Mouse (Mus musculus) C2C12 (cell line): ENCODE measurements around the gene Aagab. TPM values are rescaled to one million over a fixed set of nuclear protein-coding genes. Genes with fewer than 3 reads are reported as not detected.

Experiments
- H3K27me3 ChIP-seq: one replicate; pipeline ENCODE4 v1.6.1; 2011; ENCODE audit not compliant: control insufficient read depth, insufficient read depth, insufficient read length
- H3K36me3 ChIP-seq: one replicate; pipeline ENCODE4 v1.6.1; 2011; ENCODE audit not compliant: control insufficient read depth, insufficient read depth
- H3K4me3 ChIP-seq: one replicate; pipeline ENCODE4 v1.5.1; 2011; ENCODE audit warnings: mild to moderate bottlenecking, control low read depth; ENCODE audit not compliant: poor library complexity, insufficient read depth, severe bottlenecking
- H3K79me2 ChIP-seq: one replicate; pipeline ENCODE4 v1.6.1; 2011; ENCODE audit not compliant: control insufficient read depth, insufficient read depth
- H3K79me3 ChIP-seq: one replicate; pipeline ENCODE4 v1.6.1; 2011; ENCODE audit warnings: low read depth, control low read depth
- H3ac ChIP-seq: one replicate; pipeline ENCODE3; 2011; ENCODE audit warnings: low read depth; ENCODE audit not compliant: control insufficient read depth, insufficient read length
- CEBPB ChIP-seq: IDR thresholded peaks from one replicate; pipeline ENCODE4 v1.6.1; 2011; ENCODE audit warnings: low read depth, mild to moderate bottlenecking, control low read depth, moderate library complexity
- CTCF ChIP-seq: IDR thresholded peaks from one replicate; pipeline ENCODE4 v1.5.1; 2011; ENCODE audit not compliant: control insufficient read depth, insufficient read depth, insufficient read length
- FOSL1 ChIP-seq: IDR thresholded peaks from one replicate; pipeline ENCODE4 v1.8.0; 2011; ENCODE audit warnings: mild to moderate bottlenecking, low read length; ENCODE audit not compliant: poor library complexity, insufficient read depth, severe bottlenecking
- MAX ChIP-seq: IDR thresholded peaks from one replicate; pipeline ENCODE4 v1.6.1; 2011; ENCODE audit warnings: mild to moderate bottlenecking, control low read depth
- MYOD1 ChIP-seq: IDR thresholded peaks from one replicate; pipeline ENCODE4 v1.6.1; 2011; ENCODE audit warnings: low read depth; ENCODE audit not compliant: control insufficient read depth, insufficient read length
- MYOG ChIP-seq: IDR thresholded peaks from one replicate; pipeline ENCODE4 v1.6.1; 2011; ENCODE audit not compliant: control insufficient read depth, insufficient read length; ENCODE audit errors: extremely low read depth
- USF1 ChIP-seq: IDR thresholded peaks from one replicate; pipeline ENCODE4 v1.6.1; 2011; ENCODE audit warnings: low read depth, mild to moderate bottlenecking, control low read depth, moderate library complexity
- polyA plus RNA-seq: library from polyadenylated mRNA; unstranded; fragments of >200 nt; fragmentation: generic; extraction: Trizol; gene quantifications from one replicate; pipeline ENCODE4 v1.2.1, GENCODE M21; 2012; ENCODE audit warnings: missing spikeins

Gene Aagab
- polyA plus RNA-seq, 1 experiment = 9.1 TPM

- H3K27me3 ChIP-seq = no peaks in the 10 kb centered on the region
- TF ChIP-seq MYOD1 (no peak), CTCF (no peak), USF1 (no peak), FOSL1 (no peak), MYOG (no peak), MAX (no peak), CEBPB (no peak)
- H3K79me3 ChIP-seq = no peaks in the 10 kb centered on the region
- no peak overlapping the region for H3K4me3 ChIP-seq
- no peak overlapping the region for H3ac ChIP-seq
- H3K79me2 ChIP-seq = no peaks in the 10 kb centered on the region
- peaks cover 42% of the 10 kb centered on the region for H3K36me3 ChIP-seq
Observed at GRCm38 (mm10) chr9:63632045-63632444, 29.6 kb downstream of the Aagab start.

DNA sequence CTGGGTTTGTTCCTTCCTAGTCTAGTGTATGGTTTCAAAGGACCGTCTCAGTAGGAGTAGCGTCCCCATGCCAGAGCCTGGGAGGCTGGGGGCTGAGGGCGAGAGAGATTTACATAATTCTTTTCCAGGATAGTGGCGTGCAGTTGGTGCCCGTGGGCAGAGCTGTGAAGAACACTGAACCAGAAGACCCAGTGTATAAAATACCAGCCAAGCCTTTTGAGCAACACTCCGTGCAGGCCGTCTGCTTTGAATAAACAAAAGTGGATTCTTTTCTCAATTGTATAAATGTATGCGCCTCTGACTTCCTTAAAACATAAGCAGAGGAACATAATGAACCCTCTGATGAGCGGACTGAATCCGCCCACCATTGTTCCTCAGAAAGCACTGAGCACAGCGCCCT is 30.5 kb downstream of the Aagab start:
- no peaks in the 10 kb centered on the region for H3K27me3 ChIP-seq
- H3K79me3 ChIP-seq = no peaks in the 10 kb centered on the region
- peaks cover 40% of the 10 kb centered on the region for H3K36me3 ChIP-seq
- H3ac ChIP-seq = no peak overlapping the region
- TF ChIP-seq MAX (no peak), CEBPB (no peak), CTCF (no peak), FOSL1 (no peak), USF1 (no peak), MYOD1 (no peak), MYOG (no peak)
- no peak overlapping the region for H3K4me3 ChIP-seq
- H3K79me2 ChIP-seq = no peaks in the 10 kb centered on the region

DNA sequence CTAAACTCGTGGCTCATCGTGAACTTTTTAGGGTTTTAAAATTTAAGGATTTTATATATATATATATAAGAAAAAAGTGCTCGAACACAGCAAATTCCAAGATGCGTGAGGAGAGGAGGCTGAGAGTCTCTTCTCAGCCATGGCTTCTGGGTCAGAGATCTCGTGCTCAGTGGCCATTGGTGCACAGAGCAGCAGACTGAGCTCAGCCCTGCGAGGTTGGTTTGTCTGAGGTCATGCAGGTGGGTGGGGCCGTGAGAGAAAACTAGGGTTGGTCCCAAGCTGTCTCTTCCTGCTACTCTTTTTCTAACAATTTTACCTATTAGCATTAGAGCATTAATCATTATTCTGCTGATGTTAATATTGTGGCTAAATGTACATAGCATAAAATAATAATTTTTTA is 30.9 kb downstream of the Aagab start:
- TF ChIP-seq CEBPB = no peak
- no peak for TF ChIP-seq MAX
- no peak for TF ChIP-seq MYOG
- TF ChIP-seq CTCF = no peak
- TF ChIP-seq USF1 = no peak
- TF ChIP-seq MYOD1 = no peak
- no peak for TF ChIP-seq FOSL1
- H3ac ChIP-seq = no peak overlapping the region
- no peak overlapping the region for H3K4me3 ChIP-seq
- no peaks in the 10 kb centered on the region for H3K27me3 ChIP-seq
- no peaks in the 10 kb centered on the region for H3K79me2 ChIP-seq
- no peaks in the 10 kb centered on the region for H3K79me3 ChIP-seq
- peaks cover 37% of the 10 kb centered on the region for H3K36me3 ChIP-seq

DNA sequence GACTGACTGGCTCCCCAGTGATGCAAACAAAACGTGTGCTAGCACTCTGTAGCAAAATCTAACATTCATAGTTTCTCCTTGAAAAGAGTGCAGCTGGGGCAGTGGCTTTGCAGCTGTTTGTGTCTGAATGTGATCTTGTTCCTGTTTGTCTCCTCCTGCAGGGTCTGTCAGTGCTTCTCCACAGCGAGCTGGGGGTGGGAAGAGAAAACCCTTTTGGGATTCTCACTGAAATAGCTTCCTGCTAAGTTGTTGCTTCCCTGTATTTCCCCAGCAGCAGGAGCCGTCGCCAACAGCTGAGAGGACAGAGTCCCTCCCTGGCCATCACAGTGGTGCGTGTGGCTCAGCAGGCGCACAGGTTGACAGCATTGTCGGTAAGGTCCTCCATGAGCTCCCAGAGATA is 33.7 kb downstream of the Aagab start:
- Histone ChIP-seq H3K4me3 (no peak overlapping the region), H3K79me3 (no peaks in the 10 kb centered on the region), H3K27me3 (no peaks in the 10 kb centered on the region), H3K36me3 (peaks cover 22% of the 10 kb centered on the region), H3K79me2 (no peaks in the 10 kb centered on the region), H3ac (no peak overlapping the region)
- TF ChIP-seq MYOG (no peak), USF1 (no peak), FOSL1 (no peak), CEBPB (no peak)

- no peak for TF ChIP-seq CEBPB
- TF ChIP-seq FOSL1 = no peak
- no peak for TF ChIP-seq USF1
- TF ChIP-seq CTCF = no peak
- TF ChIP-seq MYOD1 = no peak
- no peak for TF ChIP-seq MAX
- TF ChIP-seq MYOG = no peak
- Histone ChIP-seq H3K79me2 (no peaks in the 10 kb centered on the region), H3ac (no peak overlapping the region), H3K27me3 (no peaks in the 10 kb centered on the region), H3K4me3 (no peak overlapping the region), H3K36me3 (peaks cover 19% of the 10 kb centered on the region), H3K79me3 (no peaks in the 10 kb centered on the region)
Observed at GRCm38 (mm10) chr9:63641983-63642646, 39.7 kb downstream of the Aagab start.

DNA sequence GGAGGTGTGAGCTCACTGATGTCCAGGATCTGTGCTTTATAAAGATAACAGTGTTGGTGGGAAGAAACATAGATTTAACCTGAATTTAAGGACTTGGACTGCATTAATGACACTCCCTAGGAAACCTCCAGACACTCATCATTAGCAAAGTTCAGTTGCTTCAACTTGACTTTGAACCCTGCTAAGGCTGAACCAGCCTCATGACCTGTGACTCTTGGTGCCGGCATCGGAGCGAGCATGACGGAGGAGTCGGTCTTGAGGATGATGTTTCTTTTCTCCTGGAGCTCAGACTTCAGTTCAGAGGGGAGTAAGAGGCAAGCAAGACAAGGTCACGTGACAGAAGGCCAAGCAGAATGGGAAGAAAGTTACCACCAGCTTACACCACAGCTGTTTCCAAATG is 41.6 kb downstream of the Aagab start:
- Histone ChIP-seq H3ac (no peak overlapping the region), H3K27me3 (no peaks in the 10 kb centered on the region), H3K4me3 (no peak overlapping the region), H3K79me2 (no peaks in the 10 kb centered on the region), H3K79me3 (no peaks in the 10 kb centered on the region), H3K36me3 (peaks cover 14% of the 10 kb centered on the region)
- TF ChIP-seq MAX = no peak
- TF ChIP-seq MYOD1 = no peak
- TF ChIP-seq FOSL1 = no peak
- TF ChIP-seq CTCF = no peak
- TF ChIP-seq USF1 = no peak
- no peak for TF ChIP-seq MYOG
